Mouse (Mus musculus) CD8-positive naive resting alpha-beta T cell, adult 2 months (primary cell): ENCODE data around the gene Kif26b.

Source experiments
- DNase-seq, 2 experiments: peaks; one replicate each; pipeline ENCODE4 v3.0.0; 2022; ENCODE audit warnings: low read depth in 2 of 2, low spot score in 2 of 2

Gene Kif26b

DNA sequence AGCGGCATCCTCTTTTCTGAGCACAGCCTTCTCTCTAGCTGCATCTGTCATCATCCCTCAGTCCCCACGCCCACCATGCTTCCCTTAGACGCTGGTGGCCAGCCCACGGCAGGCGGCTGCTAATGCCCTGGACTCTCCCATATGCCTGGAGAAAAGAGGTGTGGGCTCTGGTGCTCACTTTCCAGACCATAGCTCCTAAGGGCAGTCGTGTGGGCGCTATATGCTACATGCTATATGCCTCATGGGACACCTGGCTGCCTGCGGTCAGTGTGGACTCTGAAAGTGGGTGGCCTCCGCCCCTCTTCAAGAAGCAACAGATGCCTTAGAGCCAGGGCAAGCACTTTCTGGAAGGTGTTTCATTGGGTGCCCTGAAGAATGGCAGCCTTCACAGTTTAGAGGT lies 306.9 kb downstream of the Kif26b start:
- no peak for DNase-seq

DNA sequence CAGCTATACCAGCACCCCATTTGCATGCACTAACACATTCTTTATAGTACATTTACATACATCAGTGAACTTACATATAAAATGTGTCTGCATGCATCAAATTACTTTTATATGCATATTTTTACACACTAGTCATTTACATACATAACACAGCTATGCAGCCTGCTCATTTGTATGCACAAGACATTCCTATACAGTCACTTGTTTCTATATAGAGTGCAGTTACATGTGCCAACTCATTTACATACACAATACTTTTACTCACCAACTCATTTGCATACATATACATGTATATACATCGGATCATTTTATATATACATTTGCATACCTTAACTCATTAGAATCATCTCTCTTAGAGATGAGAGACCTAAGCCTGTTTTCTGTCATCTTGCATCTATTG lies 308.1 kb downstream of the Kif26b start:
- DNase-seq = no peak

DNA sequence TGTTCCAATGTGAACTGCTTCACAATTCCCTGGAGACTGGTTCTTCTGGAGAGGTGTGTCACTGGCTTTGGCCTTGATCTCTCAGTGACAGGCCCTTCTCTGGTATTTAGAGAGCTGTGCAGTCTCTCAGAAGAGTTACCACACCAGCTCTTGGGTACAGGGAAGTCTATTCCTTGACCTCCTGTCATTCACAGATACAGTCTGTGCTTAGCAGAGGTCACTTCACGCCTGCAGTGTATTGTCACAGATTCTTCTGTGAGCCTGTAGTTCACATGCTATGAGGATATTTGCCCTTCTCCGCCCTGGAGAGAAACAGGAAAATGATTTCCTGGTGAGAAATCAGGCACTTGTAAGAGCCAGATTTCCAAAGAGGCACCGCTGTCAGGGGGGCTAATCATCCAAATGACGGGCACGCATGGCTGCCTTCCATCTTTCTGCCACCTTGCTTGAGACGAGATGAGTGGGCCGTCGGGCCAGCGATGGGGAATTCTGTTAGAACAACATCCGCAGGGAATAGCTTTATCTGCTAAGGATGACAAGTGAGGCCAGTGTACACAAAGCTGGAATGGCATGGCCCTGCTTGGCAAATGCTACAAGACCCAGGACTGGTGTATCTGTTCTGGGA lies 309.9 kb downstream of the Kif26b start:
- DNase-seq = no peak

DNA sequence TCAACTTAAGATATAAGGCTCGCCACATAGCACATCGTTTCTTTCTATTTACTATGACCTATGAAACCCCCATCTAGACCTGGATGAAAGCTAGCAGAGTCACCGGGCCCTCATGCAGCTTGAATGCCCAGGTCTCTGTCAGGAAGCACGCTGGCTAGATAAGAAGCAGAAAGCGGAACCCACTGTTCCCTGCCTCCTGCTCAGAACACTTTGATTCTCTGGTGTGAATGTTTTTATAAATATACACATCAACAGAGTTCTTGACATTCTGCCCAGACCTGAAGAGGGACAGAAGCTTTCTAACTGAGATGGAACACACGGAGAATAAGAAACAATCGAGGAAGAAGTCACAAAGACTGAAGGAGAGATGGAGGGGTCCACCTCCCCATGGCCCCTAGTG lies 311.4 kb downstream of the Kif26b start:
- no peak for DNase-seq

DNA sequence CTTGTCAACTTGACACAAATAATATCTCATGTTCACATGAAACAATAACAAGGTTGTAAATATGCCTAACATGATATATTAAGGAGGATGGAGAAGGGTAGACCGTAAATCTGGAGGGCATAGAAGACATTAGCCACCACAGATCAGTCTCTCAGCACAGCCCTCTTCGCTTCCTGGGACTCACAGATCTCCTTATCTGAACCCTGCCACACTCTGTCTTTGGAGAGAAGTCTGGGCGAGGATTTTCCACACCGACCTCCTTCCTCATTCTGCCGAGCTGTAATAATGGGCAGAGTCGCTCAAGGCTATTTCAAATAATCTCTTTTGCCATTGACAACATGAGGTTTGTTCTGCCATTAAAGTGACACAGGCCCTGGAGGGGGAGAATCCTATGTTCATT lies 315.9 kb downstream of the Kif26b start:
- no peak for DNase-seq

DNA sequence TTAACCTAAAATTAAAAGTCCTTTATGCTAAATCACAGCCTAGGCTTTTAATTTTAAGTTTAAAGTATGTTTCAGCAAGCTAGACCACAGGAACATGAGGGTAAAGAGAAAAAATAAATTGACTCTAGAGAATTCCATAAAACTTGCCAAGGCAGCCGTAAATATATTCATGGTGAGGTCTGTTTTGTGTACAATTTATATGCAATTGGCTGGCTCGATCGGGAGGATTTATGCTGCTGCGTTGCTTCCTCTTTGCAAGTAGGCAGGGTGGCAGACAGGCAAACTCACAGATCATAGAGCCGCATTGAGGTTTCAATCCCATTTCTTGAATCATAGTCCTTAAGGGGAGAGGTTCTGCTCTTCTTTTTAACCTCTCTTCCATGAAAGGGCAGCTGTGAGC lies 318.6 kb downstream of the Kif26b start:
- no peak for DNase-seq

DNA sequence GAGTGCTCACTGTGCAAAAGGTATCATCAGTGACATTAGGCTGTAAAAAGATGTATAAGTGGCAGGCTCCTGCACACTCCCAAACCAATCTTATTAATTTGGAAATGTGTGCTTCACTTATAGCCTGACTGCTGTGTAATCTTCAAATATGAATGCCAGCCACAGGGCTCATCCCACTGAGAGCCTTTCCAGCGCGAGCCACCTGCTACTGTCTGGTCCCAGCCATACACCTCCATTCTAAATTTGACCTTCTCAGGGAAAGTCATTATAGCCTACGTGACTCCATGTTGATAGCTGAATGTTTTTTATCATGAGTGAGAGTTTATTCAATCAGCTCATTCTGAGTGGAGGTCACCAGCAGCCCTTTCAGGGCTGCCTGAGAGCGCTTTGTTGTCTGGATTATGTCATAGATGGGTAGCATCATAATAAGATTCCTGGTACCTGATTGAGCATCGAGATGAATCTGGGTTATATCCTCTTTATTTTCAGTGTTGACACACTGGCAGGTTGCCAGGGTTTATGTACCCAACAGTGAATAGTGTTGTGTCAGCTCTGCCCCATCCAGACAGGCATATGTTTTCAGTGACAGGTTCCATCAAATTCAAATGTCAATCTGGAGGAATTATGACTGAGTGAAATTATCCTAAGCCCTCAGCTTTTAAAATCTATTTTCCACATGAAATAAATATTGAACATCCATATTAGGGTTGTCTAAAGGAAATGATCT lies 319.6 kb downstream of the Kif26b start:
- DNase-seq = no peak

DNA sequence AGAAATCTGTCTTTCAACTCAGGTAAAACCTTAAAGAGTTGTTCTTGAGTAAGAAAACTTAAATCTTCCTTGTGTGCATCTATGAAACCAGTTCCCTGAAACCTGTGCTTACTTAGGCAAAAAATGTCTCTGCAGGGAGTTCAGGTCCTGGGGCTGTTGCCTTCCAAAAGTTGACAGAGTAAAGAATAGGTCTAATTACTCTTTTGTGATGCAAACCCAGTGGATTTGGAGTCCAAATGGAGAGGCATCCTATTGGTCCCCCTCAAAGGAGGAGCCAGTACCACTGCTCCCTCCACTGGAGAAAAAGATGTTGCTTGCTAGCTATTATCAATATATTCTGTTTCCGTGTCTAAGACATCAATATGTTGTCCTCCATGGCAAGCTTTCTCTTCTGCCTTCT lies 321.6 kb downstream of the Kif26b start:
- no peak for DNase-seq

DNA sequence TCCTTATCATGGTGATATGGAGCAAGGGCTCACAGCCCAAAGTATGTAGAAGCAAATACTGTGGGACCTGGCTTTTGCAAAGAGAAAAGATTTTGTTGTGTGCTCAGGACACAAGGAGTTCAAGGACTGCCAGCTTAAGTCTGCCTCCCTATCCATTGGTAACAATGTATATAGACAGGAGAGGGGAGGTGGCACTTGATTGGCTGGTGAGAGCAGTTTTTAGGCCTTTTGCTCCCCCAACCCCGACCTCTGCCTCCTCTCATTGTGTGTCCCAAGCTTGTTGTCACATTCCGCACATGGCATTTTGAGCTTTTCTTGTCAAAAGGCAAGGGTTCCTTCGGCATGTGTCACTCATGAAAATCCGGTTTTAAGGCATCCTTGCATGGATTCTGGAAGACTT lies 326.0 kb downstream of the Kif26b start:
- no peak for DNase-seq

DNA sequence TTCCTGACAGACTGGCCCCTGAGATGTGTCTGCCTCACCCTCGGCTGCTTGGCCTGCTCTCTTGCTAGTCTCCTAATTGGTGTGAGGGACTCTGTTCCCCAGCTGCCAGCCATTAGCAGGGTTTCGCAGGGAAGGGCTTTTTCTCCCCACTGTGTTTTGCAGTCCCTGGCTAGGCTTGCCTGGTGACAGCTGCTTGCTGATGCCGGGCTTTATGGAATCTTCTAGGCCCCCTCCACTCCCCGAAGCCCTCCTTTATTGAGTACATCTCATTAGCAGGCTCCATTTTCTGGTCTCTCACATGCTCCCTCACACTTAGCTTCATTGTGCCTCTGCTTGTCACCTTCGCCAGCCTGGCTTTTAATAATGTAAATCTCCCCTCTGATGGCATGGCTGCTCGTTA lies 327.0 kb downstream of the Kif26b start:
- DNase-seq = no peak

DNA sequence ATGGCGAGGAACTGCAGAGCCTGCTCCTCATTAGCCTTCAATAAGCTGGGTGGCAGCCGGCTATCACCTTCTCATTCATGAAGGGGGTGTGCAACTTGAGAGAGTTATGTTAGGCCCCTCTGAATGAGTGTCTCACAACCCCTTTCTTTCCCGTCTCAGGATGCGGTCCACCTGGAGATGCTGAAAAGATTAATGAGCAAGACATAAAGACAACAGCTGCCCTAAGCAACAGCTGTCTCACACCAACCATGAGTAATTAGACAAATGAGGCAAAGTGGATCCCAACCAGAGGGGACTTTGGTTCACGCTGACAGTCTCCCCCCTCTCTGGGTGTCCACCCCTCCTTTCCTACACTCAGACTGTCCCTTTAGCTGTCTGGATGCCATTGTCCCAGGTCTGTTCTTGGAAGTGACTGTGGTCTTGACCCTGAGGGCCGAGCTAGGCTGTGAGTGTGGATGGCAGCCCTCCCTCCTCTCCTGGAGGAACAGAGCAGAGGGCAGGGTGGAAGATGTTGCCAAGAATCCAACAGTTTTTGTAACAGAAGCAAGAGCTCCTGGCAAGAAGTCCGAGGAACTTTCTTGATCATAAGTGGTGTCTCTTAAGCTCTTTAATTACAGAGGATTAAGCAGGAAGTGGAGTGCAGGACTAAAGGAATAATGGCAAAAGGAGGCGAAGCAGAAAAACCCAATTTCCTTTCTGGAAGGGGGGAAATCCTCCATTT lies 331.9 kb downstream of the Kif26b start:
- DNase-seq = no peak

DNA sequence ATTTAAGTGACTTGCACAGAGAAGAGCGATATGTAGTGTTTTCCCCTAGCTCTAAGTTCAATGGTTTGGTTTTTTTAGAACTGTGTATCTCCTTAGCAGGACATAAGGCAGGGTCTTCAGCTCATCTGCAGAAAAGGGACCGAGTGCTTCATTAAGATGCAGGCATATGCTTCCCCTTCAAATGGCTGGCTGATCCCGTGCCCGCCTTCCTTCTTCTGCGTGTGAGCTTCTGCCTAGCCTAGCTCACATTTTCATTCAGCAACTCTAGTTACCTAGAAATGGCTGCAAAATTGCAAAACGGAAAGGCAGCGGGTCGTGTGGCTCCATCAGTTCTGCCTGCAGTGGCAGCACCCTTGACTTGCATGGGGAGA lies 332.5 kb downstream of the Kif26b start:
- no peak for DNase-seq

DNA sequence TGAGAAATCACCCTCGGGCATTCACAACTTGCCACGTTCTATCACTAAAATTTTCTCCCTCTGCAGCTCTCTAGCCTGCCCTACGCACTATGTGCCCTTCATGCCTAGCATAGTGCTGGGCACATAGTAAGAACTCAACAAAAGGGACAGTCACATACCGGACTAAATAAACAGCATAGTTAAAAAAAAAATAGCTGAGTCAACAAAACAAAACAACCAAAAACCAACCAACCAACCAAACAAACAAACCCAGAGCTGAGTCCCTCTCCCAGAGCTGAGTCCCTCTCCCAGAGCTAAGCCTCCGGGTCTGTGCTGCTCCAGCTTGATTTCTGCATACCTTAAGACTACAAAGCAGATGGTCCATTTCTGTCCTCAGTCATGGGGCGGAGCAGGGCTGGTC lies 334.8 kb downstream of the Kif26b start:
- DNase-seq = no peak

DNA sequence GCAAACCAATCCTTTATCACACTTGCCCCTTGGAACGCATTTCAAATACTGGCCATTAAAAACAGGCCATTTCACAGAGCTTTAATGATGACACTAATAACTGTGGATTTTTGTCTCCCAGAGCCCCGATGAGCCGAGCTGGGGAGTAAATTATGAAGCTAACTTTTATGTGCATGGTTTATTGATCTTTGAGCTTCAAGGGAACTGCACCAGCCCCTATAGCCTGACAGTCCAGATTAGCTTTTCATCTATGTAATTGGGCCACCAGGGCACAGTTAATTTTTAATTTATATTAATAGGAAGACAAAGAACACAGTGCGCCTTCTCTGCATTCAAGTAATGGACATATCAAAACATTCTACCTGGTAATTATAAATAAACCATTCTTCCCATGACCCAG lies 335.4 kb downstream of the Kif26b start:
- DNase-seq = no peak

DNA sequence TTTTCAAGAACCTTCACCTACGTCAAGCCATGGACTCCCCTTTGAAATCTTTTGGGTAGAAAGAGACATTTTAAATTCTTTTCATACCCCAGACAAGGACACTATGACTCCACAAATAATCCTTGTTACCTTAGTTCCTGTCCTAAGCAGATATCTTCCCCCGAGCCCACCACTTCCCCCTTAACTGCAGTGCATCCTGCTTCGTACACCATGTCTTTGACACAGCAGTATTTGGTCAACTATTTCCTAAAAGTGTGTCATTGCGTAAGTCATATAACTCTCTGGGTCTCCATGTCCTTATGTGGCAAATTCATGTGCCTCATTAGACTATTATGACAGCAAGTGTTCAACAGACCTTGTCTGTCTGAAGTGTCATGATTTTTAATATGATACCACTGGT lies 337.8 kb downstream of the Kif26b start:
- DNase-seq = no peak

DNA sequence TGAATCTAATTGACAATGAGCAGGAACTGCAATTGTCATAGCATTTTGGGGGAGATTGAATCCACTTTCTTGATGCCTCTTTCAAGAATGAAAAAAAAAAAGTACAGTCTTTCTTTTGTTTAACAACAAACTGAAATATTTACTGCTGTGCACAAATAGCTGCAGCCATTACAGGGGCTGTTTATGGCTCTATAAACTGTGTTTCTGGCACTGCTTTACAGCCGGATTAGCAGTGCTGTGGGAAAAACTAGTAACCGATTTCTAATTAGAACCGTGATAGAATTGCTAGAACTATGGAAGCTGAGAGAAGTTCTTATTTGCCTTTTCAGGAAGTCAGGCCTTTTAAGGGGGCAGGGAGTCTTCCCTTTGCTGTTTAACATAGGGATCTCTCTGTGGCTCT lies 342.1 kb downstream of the Kif26b start:
- no peak for DNase-seq

DNA sequence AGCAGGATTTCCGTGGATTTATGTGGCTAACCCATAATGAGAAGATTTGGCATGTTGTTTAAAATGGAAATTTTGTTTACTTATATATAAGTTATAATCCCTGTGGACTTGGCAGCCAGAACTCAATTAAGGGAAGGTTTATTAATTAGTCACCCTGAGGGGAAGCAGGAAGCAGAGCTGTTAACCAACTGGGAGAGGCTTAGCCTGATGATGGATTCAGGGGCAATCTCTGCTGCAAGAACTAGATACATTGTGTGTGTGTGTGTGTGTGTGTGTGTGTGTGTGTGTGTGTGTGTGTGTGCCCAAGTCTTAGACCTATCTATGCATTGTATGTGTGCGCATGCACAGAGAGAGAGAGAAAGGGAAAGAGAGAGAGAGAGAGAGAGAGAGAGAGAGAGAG lies 348.0 kb downstream of the Kif26b start:
- no peak for DNase-seq

DNA sequence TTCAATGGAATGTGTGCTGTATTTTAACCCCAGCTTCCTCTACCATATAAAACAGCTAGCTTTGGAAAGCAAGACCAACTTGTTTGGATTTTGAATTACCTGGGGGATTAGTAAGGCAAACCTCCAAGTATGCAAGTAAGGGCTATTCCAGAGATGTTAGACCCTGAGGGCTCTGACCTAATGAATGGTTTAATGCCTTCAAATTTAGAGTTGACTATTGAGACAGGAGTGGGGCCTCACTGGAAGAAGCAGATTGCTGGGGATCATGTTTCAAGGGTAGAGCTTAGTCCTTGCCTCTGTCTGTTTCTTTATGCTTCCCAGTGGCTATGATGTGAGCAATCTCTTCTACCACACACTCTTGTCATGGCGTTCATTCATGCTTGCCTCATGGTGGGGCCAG lies 349.8 kb downstream of the Kif26b start:
- DNase-seq = no peak

DNA sequence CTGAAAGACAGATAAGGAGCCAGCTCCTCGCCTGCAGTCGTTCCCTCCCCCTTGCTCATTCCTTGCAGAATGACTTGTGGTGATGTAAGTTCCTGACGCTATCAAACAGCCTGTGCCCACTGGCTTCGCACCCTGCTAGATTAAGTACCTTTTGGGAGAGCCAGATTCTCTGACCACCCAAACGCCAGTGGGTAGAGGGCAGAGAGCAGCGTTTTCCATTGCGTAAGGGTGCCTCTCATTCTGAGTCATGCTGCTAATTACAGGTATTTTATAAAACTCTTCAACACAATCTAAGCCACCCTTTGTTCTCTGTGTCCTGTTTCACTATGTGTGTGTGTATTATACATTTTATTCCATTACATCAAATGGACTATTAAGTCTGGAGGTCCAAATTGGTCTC lies 352.0 kb downstream of the Kif26b start:
- no peak for DNase-seq

DNA sequence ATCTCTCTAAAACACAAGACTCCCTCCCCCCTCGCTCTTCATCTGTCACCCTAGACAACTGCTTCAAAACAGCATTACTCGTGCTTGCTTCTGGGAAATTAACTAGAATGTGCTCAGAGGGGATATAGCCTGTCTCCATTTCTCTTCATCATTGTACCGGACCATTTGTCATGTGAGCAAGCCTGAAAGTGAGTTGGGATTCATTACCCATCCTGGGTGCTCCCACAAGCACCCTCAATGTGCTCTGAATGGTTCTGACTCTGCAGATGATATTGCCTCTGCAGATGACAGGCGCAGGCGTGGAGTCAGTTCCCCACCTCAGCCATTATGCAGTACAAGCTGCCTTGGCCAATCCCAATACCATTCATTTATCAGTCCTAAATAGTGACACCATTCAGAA lies 357.7 kb downstream of the Kif26b start:
- DNase-seq = no peak

DNA sequence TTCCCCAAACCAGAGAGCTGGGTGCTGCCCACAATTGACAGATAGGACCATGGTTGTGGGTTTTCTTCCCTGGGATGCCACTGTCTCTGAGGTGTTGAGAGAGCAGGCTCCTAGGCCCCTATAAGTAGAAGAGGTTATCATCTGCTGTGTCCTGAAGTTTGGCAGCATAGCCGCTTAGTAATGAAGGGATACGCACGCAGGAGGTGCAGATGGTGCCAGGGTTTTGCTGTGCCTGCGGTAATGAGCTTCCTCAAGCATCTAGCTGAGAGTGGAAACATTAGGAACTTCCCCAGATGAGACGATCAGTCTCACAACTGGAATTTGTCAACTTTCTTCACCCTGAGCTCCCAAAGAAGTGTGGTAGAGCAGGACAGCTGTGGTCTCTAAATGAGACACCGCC lies 363.5 kb downstream of the Kif26b start:
- DNase-seq = no peak

DNA sequence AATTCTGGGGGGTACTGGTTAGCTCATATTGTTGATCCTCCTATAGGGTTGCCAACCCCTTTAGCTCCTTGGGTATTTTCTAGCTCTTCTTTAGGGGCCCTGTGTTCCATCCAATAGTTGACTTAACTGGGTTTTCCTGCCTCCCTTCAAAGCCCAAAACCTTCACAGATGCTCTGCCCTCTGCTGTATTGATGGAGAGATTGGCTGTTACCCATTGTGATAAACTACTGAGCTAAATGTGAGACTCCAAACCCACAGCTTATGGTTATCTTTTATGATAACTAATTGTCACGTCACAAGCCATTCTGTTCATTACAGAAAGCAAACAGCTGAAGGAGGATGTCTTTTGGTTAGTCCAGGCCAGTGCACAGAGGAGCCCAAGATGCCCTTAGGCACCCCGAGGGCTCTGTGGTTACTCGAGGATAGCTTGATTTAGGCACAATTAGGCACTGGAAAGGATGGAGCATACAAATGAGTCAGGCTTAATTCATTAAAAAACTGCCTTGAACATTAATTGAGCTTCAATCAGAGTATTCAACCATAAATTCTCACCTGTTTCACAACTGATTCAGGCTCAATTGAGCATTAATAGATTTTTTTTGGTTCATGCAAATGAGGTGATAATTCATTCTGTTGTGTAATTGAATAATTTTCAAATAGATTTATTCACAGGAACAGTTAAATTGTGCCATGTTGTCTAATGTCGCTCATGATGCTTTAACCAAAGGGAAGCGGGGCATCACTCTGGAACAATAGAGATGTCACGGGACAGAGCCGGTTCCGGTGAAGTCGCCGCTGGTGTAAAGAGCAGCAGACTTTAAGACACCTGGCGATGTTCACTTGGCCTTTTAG lies 364.5 kb downstream of the Kif26b start:
- no peak for DNase-seq
